Mouse (Mus musculus): ENCODE data around the gene Qser1. TPM values are rescaled to one million over a fixed set of nuclear protein-coding genes. Genes with fewer than 3 reads are reported as not detected.
A peak's percentile ranks its signal among the peaks of the same experiment; 100 is the strongest.

Qser1 gene
- polyA plus RNA-seq, 1 experiment from 2014 or later, result 13.5 TPM

- Histone ChIP-seq H3K9ac (no peak overlapping the region), H3K9me3 (no peaks in the 10 kb centered on the region), H3K27me3 (peaks cover 4% of the 10 kb centered on the region; the same call in 1 of the 2 replicates), H3K27ac (no peak overlapping the region), H3K4me2 (no peak overlapping the region), H3K36me3 (no peaks in the 10 kb centered on the region), H3K4me3 (no peak overlapping the region), H3K4me1 (peaks cover 7% of the 10 kb centered on the region; the same call in 1 of the 2 replicates)
- no peak for ATAC-seq (ENCODE audit: insufficient number of reproducible peaks, insufficient read depth, low FRiP score, low TSS enrichment, low read depth)
- 77% methylated on average over 4 of the region's 4 CpGs for WGBS
These were observed 98.7 kb downstream of the Qser1 start for GRCm38 (mm10) chr2:104717827-104718226.

GRCm38 (mm10) chr2:104717231-104717735, 99.3 kb downstream of the Qser1 start:
- H3K9me3 ChIP-seq, result no peaks in the 10 kb centered on the region
- no peak overlapping the region for H3K4me2 ChIP-seq
- no peak for ATAC-seq (ENCODE audit: insufficient number of reproducible peaks, insufficient read depth, low FRiP score, low TSS enrichment, low read depth)
- peaks cover 4% of the 10 kb centered on the region; the same call in 1 of the 2 replicates for H3K27me3 ChIP-seq
- no peaks in the 10 kb centered on the region for H3K36me3 ChIP-seq
- no peak overlapping the region for H3K9ac ChIP-seq
- H3K4me3 ChIP-seq, result no peak overlapping the region
- H3K4me1 ChIP-seq, result peaks cover 9% of the 10 kb centered on the region; the same call in 1 of the 2 replicates
- WGBS, result 95% methylated on average over 2 of the region's 2 CpGs
- no peak overlapping the region for H3K27ac ChIP-seq

GRCm38 (mm10) chr2:104716279-104716678, 100.3 kb downstream of the Qser1 start, which contains the start of gene Pin1rt1:
TSS of gene Pin1rt1 (minus strand) at chr2:104716379.
- no peak for ATAC-seq (ENCODE audit: insufficient number of reproducible peaks, insufficient read depth, low FRiP score, low TSS enrichment, low read depth)

GRCm38 (mm10) chr2:104714254-104714691, 102.3 kb downstream of the Qser1 start:
- Histone ChIP-seq H3K4me1 (peaks cover 21% of the 10 kb centered on the region), H3K4me2 (no peak overlapping the region), H3K4me3 (no peak overlapping the region), H3K27me3 (peaks cover 4% of the 10 kb centered on the region; the same call in 1 of the 2 replicates), H3K27ac (no peak overlapping the region), H3K36me3 (no peaks in the 10 kb centered on the region), H3K9me3 (no peaks in the 10 kb centered on the region), H3K9ac (no peak overlapping the region)
- 38% methylated on average over 15 of the region's 15 CpGs for WGBS
- ATAC-seq (ENCODE audit: insufficient number of reproducible peaks, insufficient read depth, low FRiP score, low TSS enrichment, low read depth), result no peak

More at GRCm38 (mm10) chr2:104716279-104716678, 100.3 kb downstream of the Qser1 start, which contains the start of gene Pin1rt1:
- no peak within 1 kb of the TSS for H3K4me3 ChIP-seq
- peaks cover 10% of the 10 kb centered on the region; the same call in 1 of the 2 replicates for H3K4me1 ChIP-seq
- H3K36me3 ChIP-seq, result no peaks in the 10 kb centered on the region
- no peak within 1 kb of the TSS for H3K9ac ChIP-seq
- peaks cover 4% of the 10 kb centered on the region; the same call in 1 of the 2 replicates for H3K27me3 ChIP-seq
- no peak within 1 kb of the TSS for H3K27ac ChIP-seq
- no peaks in the 10 kb centered on the region for H3K9me3 ChIP-seq
- WGBS, result 84% methylated on average over 4 of the region's 4 CpGs
- no peak within 1 kb of the TSS for H3K4me2 ChIP-seq

- H3K27ac ChIP-seq, result peak overlapping the region; percentile 89
- peak overlapping the region; percentile 74 for H3K4me3 ChIP-seq
- H3K27me3 ChIP-seq, result peaks cover 4% of the 10 kb centered on the region; the same call in 1 of the 2 replicates
- H3K9me3 ChIP-seq, result no peaks in the 10 kb centered on the region
- WGBS, result 3% methylated on average over 7 of the region's 7 CpGs
- peak overlapping the region; percentile 84 for H3K9ac ChIP-seq
- 0 out of 2 replicates have a peak, but pooled peaks cover 4% of the 10 kb centered on the region for H3K36me3 ChIP-seq
- peaks cover 21% of the 10 kb centered on the region for H3K4me1 ChIP-seq
- H3K4me2 ChIP-seq, result peak overlapping the region; percentile 73
- no peak for ATAC-seq (ENCODE audit: insufficient number of reproducible peaks, insufficient read depth, low FRiP score, low TSS enrichment, low read depth)
These were observed 104.1 kb downstream of the Qser1 start for GRCm38 (mm10) chr2:104712486-104712809.

GRCm38 (mm10) chr2:104711585-104712485, 104.7 kb downstream of the Qser1 start, which contains the start of gene Tcp11l1:
TSS of gene Tcp11l1 (minus strand) at chr2:104712169.
- Histone ChIP-seq H3K27me3 (peaks cover 4% of the 10 kb centered on the region; the same call in 1 of the 2 replicates), H3K36me3 (0 out of 2 replicates have a peak, but pooled peaks cover 4% of the 10 kb centered on the region), H3K4me2 (peak within 1 kb of the TSS; percentile 73), H3K4me3 (peak within 1 kb of the TSS; percentile 74), H3K9ac (peak within 1 kb of the TSS; percentile 84), H3K4me1 (peaks cover 21% of the 10 kb centered on the region), H3K27ac (peak within 1 kb of the TSS; percentile 89), H3K9me3 (no peaks in the 10 kb centered on the region)
- peak; percentile 87 for ATAC-seq (ENCODE audit: insufficient number of reproducible peaks, insufficient read depth, low FRiP score, low TSS enrichment, low read depth)
- under 1% methylated on average over 97 of the region's 99 CpGs for WGBS

- 17% methylated on average over 6 of the region's 6 CpGs for WGBS
- 0 out of 2 replicates have a peak overlapping the region, but pooled peaks have one; percentile 84 for H3K9ac ChIP-seq
These were observed 105.7 kb downstream of the Qser1 start for GRCm38 (mm10) chr2:104710670-104711370.

GRCm38 (mm10) chr2:104709786-104710337, 106.7 kb downstream of the Qser1 start:
- peaks cover 25% of the 10 kb centered on the region for H3K4me1 ChIP-seq
- WGBS, result 66% methylated on average over 6 of the region's 6 CpGs

More at GRCm38 (mm10) chr2:104710670-104711370, 105.7 kb downstream of the Qser1 start:
- 0 out of 2 replicates have a peak, but pooled peaks cover 4% of the 10 kb centered on the region for H3K36me3 ChIP-seq
- ATAC-seq (ENCODE audit: insufficient number of reproducible peaks, insufficient read depth, low FRiP score, low TSS enrichment, low read depth), result no peak
- H3K4me2 ChIP-seq, result peak overlapping the region; percentile 73
- H3K27ac ChIP-seq, result 0 out of 2 replicates have a peak overlapping the region, but pooled peaks have one; percentile 22
- H3K4me3 ChIP-seq, result peak overlapping the region; percentile 74
- H3K27me3 ChIP-seq, result peaks cover 4% of the 10 kb centered on the region; the same call in 1 of the 2 replicates
- H3K4me1 ChIP-seq, result peaks cover 25% of the 10 kb centered on the region
- no peaks in the 10 kb centered on the region for H3K9me3 ChIP-seq

More at GRCm38 (mm10) chr2:104709786-104710337, 106.7 kb downstream of the Qser1 start:
- no peak for ATAC-seq (ENCODE audit: insufficient number of reproducible peaks, insufficient read depth, low FRiP score, low TSS enrichment, low read depth)
- Histone ChIP-seq H3K36me3 (peaks cover 10% of the 10 kb centered on the region), H3K27me3 (peaks cover 4% of the 10 kb centered on the region; the same call in 1 of the 2 replicates), H3K4me3 (no peak overlapping the region), H3K9ac (no peak overlapping the region), H3K27ac (0 out of 2 replicates have a peak overlapping the region, but pooled peaks have one; percentile 22), H3K4me2 (no peak overlapping the region), H3K9me3 (no peaks in the 10 kb centered on the region)
